Mouse (Mus musculus) monocyte, adult 5-6 weeks (primary cell): ENCODE results near the gene Olfr1321. TPM values are rescaled to one million over a fixed set of nuclear protein-coding genes. Genes with fewer than 3 reads are reported as not detected.

ENCODE experiments used
- ATAC-seq: fragments of 153-309, 156-312 bp; replicated peaks from 2 replicates; pipeline ENCODE4 v1.8.0; 2017; ENCODE audit warnings: mild to moderate bottlenecking; ENCODE audit not compliant: low TSS enrichment, insufficient number of reproducible peaks, severe bottlenecking, poor library complexity, low FRiP score
- total RNA-seq: library from RNA; stranded (forward); fragments of 200-1000, 200-491, 200-594 nt; gene quantifications from 3 replicates; pipeline ENCODE4 v1.2.3, GENCODE M21; 2017

Gene Olfr1321
- total RNA-seq, result not detected in 3 replicates

- no peak for ATAC-seq
These were observed at the start of gene Olfr1321 for GRCm38 (mm10) chrX:49734959-49735358. Gene Olfr1321, minus strand, starts transcription at chrX:49735059.

GRCm38 (mm10) chrX:49770828-49771227 lies 36.0 kb upstream of the Olfr1321 start:
- no peak for ATAC-seq

- ATAC-seq, result no peak
These were observed 10.3 kb upstream of the Olfr1321 start for GRCm38 (mm10) chrX:49745192-49745591.

Other genes starting within 250 kb of the Olfr1321 start
- gene Olfr1320, start 62.7 kb downstream of the Olfr1321 start, total RNA-seq, result not detected in 3 replicates
- gene Igsf1, start 62.7 kb upstream of the Olfr1321 start, total RNA-seq, result not detected in 3 replicates
- not detected in 3 replicates for gene Olfr1322, start 156.4 kb upstream of the Olfr1321 start, total RNA-seq